Mouse (Mus musculus): ENCODE results near the gene Retreg3. TPM values are rescaled to one million over a fixed set of nuclear protein-coding genes. Genes with fewer than 3 reads are reported as not detected.

Gene Retreg3
- polyA plus RNA-seq, 2 experiments = 11.3 to 53.6 TPM

DNA sequence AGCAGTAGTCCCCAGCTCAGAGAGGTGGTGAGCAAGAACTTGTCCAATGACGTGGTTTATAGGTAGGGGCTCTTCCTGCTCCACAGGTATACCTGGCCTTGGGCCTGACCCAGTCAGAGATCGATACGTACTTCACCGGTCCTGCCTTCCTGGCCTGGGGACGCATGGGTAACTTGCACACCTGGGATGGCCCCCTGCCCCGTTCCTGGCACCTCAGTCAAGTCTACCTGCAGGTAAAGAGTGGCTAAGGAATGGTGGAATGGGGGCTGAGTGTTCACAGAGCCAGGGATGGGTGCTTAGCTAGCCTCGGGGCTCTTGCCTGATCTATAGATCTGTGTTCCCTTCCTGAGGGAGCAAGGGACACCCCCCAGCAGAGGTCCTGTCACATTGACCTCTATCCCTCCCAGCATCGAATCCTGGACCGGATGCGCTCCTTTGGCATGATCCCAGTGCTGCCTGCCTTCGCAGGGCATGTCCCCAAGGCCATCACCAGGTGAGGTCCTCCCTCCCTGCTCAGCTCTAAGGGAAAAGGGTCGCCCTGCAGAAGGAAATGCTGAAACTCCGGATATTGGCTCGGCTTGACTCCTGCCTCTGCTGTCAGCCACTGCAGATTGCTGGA is 47.8 kb downstream of the Retreg3 start:
- no peak for TF ChIP-seq POLR2A (IDR thresholded peaks at IDR 0.05; ENCODE audit: borderline replicate concordance, extremely low read depth, insufficient read depth, insufficient read length)
- Histone ChIP-seq H3K27ac (replicated peaks; ENCODE audit: low read depth, low read length) (no peak overlapping the region), H3K9ac (ENCODE audit: low read depth, low read length, severe bottlenecking) (no peak overlapping the region), H3K9me3 (ENCODE audit: control insufficient read depth, low read length) (no peaks in the 10 kb centered on the region), H3K4me1 (ENCODE audit: control insufficient read depth, insufficient read depth, low read length) (0 out of 2 replicates have a peak, but pooled peaks cover 6% of the 10 kb centered on the region), H3K4me3 (replicated peaks; ENCODE audit: low read length) (no peak overlapping the region), H3K4me2 (replicated peaks; ENCODE audit: low read depth, low read length, severe bottlenecking) (no peak overlapping the region), H3K36me3 (ENCODE audit: control insufficient read depth, insufficient read depth, low read length) (no peaks in the 10 kb centered on the region), H3K27me3 (ENCODE audit: control insufficient read depth, insufficient read depth, low read length) (0 out of 2 replicates have a peak, but pooled peaks cover 3% of the 10 kb centered on the region)
- WGBS = 73% methylated on average over 14 of the region's 14 CpGs
- ATAC-seq (ENCODE audit: low FRiP score, low read depth) = no peak
- no peak for DNase-seq (ENCODE audit: low spot score)

DNA sequence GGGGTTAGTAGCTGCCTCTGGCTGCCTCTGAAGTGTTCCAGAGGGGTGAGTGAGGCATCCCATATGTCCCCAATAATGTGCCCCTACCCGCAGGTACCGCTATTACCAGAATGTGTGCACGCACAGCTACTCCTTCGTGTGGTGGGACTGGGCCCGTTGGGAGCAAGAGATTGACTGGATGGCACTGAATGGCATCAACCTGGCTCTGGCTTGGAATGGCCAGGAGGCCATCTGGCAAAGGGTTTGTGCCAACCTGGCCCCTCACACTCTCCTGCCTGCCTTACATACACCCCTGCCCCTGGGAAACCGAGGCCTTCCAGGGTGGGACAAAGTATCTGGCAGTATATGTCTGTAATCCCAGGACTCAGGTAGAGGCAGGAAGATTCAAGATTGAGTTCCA is 48.7 kb downstream of the Retreg3 start:
- H3K36me3 ChIP-seq (ENCODE audit: control insufficient read depth, insufficient read depth, low read length) = no peaks in the 10 kb centered on the region
- H3K4me1 ChIP-seq (ENCODE audit: control insufficient read depth, insufficient read depth, low read length) = 0 out of 2 replicates have a peak, but pooled peaks cover 6% of the 10 kb centered on the region
- 73% methylated on average over 6 of the region's 6 CpGs for WGBS
- no peak for TF ChIP-seq POLR2A (IDR thresholded peaks at IDR 0.05; ENCODE audit: borderline replicate concordance, extremely low read depth, insufficient read depth, insufficient read length)
- H3K27me3 ChIP-seq (ENCODE audit: control insufficient read depth, insufficient read depth, low read length) = 0 out of 2 replicates have a peak, but pooled peaks cover 3% of the 10 kb centered on the region
- no peak overlapping the region for H3K27ac ChIP-seq (replicated peaks; ENCODE audit: low read depth, low read length)
- no peak overlapping the region for H3K4me3 ChIP-seq (replicated peaks; ENCODE audit: low read length)
- no peak for DNase-seq (ENCODE audit: low spot score)
- no peak for ATAC-seq (ENCODE audit: low FRiP score, low read depth)
- no peaks in the 10 kb centered on the region for H3K9me3 ChIP-seq (ENCODE audit: control insufficient read depth, low read length)
- H3K4me2 ChIP-seq (replicated peaks; ENCODE audit: low read depth, low read length, severe bottlenecking) = no peak overlapping the region
- no peak overlapping the region; the same call in 1 of the 2 replicates for H3K9ac ChIP-seq (ENCODE audit: low read depth, low read length, severe bottlenecking)

DNA sequence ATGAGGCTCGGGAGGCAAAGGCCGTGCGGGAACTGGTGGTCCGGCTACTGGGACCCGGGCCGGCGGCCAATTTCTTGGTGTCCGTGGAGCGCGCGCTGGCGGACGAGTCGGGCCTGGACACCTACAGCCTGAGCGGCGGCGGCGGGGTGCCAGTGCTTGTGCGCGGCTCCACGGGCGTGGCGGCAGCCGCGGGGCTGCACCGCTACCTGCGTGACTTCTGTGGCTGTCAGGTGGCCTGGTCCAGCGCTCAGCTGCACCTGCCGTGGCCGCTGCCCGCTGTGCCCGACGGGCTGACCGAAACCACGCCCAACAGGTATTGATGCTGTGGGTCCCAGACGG is 49.5 kb downstream of the Retreg3 start:
- H3K4me2 ChIP-seq (replicated peaks; ENCODE audit: low read depth, low read length, severe bottlenecking) = peak overlapping the region; percentile 99
- peak overlapping the region; percentile 73 for H3K4me3 ChIP-seq (replicated peaks; ENCODE audit: low read length)
- 0% methylated on average over 18 of the region's 36 CpGs for whole genome bisulfite sequencing
- DNase-seq (ENCODE audit: low spot score) (no peak), ATAC-seq (ENCODE audit: low FRiP score, low read depth) (peak; percentile 55)
- H3K9me3 ChIP-seq (ENCODE audit: control insufficient read depth, low read length) = no peaks in the 10 kb centered on the region
- 0 out of 2 replicates have a peak, but pooled peaks cover 6% of the 10 kb centered on the region for H3K4me1 ChIP-seq (ENCODE audit: control insufficient read depth, insufficient read depth, low read length)
- H3K9ac ChIP-seq (ENCODE audit: low read depth, low read length, severe bottlenecking) = peak overlapping the region; percentile 70
- H3K36me3 ChIP-seq (ENCODE audit: control insufficient read depth, insufficient read depth, low read length) = no peaks in the 10 kb centered on the region
- H3K27me3 ChIP-seq (ENCODE audit: control insufficient read depth, insufficient read depth, low read length) = 0 out of 2 replicates have a peak, but pooled peaks cover 3% of the 10 kb centered on the region
- no peak overlapping the region for H3K27ac ChIP-seq (replicated peaks; ENCODE audit: low read depth, low read length)
- TF ChIP-seq POLR2A (IDR thresholded peaks at IDR 0.05; ENCODE audit: borderline replicate concordance, extremely low read depth, insufficient read depth, insufficient read length) = no peak

DNA sequence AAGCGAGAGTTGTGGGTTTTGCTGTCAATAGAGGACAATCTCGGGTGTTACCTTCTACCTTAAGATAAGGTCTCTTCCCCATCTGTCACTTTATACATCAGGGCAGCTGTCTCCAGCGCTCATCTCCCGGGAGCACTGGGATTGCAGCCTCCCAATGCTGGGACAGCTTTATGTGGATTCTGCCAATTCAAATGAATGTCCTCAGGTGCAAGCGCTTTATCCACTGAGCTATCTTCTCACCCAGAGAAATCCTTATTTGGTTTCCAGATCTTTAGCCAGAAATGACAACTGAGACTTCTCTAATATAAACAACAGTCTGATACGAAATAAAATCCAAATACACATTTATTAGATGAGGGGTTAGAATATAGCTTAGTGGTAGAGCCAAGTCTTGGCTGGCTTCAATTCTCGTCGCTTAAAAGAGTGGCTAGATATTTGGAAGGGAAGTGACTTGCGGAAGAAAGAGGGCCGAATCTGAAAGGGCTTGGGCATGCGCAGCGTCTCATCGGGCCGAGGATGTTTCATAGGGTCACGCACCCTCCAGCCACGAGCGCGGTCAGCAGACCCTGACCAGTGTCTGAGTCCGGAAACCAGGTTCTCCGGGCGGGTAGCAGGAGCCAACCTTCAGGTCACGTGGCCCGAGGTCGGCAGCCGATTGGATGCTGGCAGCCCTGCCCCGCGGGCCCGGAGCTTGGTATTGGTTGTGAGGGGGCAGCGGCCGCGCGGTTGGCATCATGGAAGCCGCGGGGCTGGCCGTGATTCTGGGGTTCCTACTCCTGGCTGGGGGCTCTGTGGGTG is 50.1 kb downstream of the Retreg3 start, which contains the start of gene Naglu:
Gene Naglu, plus strand, starts transcription at position 622 of the 798 bp plus-strand sequence.
- no peaks in the 10 kb centered on the region for H3K36me3 ChIP-seq (ENCODE audit: control insufficient read depth, insufficient read depth, low read length)
- H3K4me2 ChIP-seq (replicated peaks; ENCODE audit: low read depth, low read length, severe bottlenecking) = peak within 1 kb of the TSS; percentile 99
- H3K4me3 ChIP-seq (replicated peaks; ENCODE audit: low read length) = peak within 1 kb of the TSS; percentile 73
- no peak within 1 kb of the TSS for H3K27ac ChIP-seq (replicated peaks; ENCODE audit: low read depth, low read length)
- WGBS = 5% methylated on average over 31 of the region's 35 CpGs
- H3K4me1 ChIP-seq (ENCODE audit: control insufficient read depth, insufficient read depth, low read length) = 0 out of 2 replicates have a peak, but pooled peaks cover 6% of the 10 kb centered on the region
- peak within 1 kb of the TSS; percentile 70 for H3K9ac ChIP-seq (ENCODE audit: low read depth, low read length, severe bottlenecking)
- DNase-seq (ENCODE audit: low spot score) (peak; percentile 90), ATAC-seq (ENCODE audit: low FRiP score, low read depth) (peak; percentile 92)
- H3K27me3 ChIP-seq (ENCODE audit: control insufficient read depth, insufficient read depth, low read length) = 0 out of 2 replicates have a peak, but pooled peaks cover 3% of the 10 kb centered on the region
- no peaks in the 10 kb centered on the region for H3K9me3 ChIP-seq (ENCODE audit: control insufficient read depth, low read length)
- 0 out of 2 replicates have a peak, but pooled peaks have one; percentile 15 for TF ChIP-seq POLR2A (IDR thresholded peaks at IDR 0.05; ENCODE audit: borderline replicate concordance, extremely low read depth, insufficient read depth, insufficient read length)

All from limb, embryonic 14.5 days (tissue).